Mouse (Mus musculus) ovary, postnatal 36 days (tissue): Measurements from ENCODE around the gene Cd300ld5.
"Not testable (repeated sequence)": the region's sequence is repeated elsewhere in the genome, so short reads cannot be mapped to it uniquely, and the experiment has no call there.

Source experiments
- DNase-seq: peaks from one replicate; pipeline ENCODE4 v3.0.0; 2022; ENCODE audit warnings: low spot score, mixed read lengths

Cd300ld5 gene

DNA sequence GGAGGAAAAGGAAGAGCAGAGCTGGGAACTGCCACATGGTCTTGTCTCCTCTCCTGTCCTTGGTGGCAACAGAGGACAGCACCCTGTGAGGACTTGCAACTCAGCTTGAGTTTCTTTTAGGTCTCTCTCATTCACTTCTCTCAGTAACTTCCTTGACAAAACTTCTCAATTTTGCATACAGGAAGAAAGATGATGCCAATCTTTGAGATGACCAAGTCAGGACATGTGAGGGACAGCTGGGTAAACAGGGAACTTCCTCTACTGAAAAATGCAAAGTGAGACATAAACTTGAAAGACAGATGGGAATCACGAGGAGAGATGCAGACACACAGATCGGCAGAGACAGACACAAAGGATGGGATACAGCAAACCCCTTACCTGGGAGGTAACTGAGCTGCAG lies 10.7 kb upstream of the Cd300ld5 start, which contains the start of gene Cd300ld3:
TSS of gene Cd300ld3 (minus strand) at position 151 of the 400 bp plus-strand sequence.
- DNase-seq = no peak

DNA sequence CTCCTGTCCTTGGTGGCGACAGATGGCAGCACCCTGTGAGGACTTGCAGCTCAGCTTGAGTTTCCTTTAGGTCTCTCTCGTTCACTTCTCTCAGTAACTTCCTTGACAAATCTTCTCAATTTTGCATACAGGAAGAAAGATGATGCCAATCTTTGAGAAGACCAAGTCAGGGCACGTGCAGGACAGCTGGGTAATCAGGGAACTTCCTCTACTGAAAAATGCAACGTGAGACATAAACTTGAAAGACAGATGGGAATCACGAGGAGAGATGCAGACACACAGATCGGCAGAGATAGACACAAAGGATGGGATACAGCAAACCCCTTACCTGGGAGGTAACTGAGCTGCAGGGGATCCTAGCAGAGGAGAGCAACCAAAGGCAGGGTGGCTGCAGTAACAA lies 10.7 kb downstream of the Cd300ld5 start, which contains the start of gene Cd300ld4:
TSS of gene Cd300ld4 (minus strand) at position 101 of the 400 bp plus-strand sequence.
- DNase-seq = not testable (repeated sequence)

DNA sequence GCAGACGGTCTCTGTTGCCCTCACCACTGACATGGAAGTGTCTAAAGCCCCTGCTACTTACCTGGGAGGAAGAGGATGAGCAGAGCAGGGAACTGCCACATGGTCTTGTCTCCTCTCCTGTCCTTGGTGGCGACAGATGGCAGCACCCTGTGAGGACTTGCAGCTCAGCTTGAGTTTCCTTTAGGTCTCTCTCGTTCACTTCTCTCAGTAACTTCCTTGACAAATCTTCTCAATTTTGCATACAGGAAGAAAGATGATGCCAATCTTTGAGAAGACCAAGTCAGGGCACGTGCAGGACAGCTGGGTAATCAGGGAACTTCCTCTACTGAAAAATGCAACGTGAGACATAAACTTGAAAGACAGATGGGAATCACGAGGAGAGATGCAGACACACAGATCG lies 21.5 kb downstream of the Cd300ld5 start, which contains the start of gene Cd300ld2:
TSS of gene Cd300ld2 (minus strand) at position 101 of the 400 bp plus-strand sequence.
- DNase-seq = not testable (repeated sequence)

DNA sequence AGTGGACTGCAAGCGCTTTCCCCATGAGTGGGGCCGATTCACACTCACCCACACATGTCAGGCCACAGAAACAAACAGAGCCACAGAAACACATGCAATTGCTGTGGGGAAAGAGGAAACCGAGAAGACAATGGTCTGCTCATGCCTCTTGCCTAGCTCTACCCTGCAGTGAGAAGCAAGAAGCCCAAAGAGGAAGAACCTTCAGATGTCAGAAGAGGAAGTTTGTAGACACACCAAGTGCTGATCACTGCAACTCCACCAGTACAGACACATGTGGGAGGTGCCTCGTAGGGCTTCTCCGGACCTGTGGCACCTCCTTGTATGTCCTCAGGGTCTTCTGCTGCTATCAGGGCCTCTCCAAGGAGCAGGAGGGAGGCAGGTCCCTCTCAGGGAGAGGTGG lies 33.5 kb downstream of the Cd300ld5 start:
- no peak for DNase-seq

DNA sequence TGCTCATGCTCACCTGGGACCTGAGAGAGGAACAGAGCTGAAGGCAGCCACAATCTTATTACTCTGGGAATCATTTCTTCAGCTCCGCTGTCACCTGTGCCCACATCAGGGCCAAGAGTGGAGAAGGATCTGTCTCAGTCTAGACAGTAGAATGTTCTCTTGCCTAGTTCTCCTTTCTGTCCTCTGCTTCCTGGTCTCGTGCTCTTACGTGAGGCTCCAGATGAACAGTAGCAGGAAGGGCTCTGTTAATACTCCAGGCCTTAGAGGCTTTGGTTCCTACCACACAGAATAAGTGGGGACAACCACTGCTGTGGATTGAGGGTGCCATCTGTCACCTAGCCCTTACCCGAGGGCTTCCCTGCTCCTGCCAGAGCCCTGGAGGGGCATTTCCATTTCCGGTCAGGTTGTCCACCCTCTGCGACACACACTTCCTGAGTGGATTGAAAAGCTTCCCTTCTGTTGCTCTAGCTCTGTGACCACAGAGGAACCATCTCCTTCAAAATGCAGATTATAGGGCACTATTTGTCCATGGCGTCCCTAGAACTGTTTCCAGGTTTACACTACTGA lies 36.0 kb downstream of the Cd300ld5 start, which contains the start of gene Cd300c2:
TSS of gene Cd300c2 (minus strand) at position 407 of the 567 bp plus-strand sequence.
- no peak for DNase-seq

DNA sequence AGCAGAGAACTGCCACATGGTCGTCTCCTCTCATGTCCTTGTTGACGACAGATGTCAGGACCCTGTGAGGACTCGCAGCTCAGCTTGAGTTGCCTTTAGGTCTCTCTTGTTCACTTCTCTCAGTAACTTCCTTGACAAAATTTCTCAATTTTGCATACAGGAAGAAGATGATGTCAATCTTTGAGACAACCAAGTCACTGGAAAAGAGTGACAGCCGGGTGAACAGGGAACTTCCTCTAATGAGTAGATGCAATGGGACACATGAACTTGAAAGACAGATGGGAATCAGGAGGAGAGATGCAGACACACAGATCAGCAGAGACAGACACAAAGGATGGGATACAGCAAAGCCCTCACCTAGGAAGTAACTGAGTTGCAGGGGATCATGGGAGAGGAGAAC lies 47.8 kb downstream of the Cd300ld5 start, which contains the start of gene Cd300ld:
TSS of gene Cd300ld (minus strand) at position 130 of the 400 bp plus-strand sequence.
- no peak for DNase-seq

DNA sequence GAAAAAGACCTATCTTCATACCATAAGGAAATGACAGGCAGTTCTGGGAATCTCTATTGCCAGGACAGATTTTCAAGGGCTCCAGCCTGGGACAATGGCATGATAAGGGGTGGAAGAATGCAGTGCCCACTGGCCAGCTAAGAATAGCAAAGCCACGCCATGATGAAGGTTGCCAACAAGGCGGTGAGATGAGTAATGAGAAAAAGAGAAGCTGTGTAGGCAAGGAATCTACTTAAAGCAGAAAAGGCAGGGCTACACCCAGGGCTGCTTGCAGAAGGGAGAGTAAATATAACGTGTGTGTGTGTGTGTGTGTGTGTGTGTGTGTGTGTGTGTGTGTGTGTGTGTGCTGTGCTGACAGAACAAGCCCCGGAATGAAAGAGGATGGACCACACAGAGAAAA lies 55.7 kb downstream of the Cd300ld5 start:
- no peak for DNase-seq
